Mouse (Mus musculus): ENCODE measurements around the gene Emc1.

GRCm38 (mm10) chr4:139380775-139381451, 28.5 kb downstream of the Emc1 start:
- no peak for TF ChIP-seq CTCF (IDR thresholded peaks at IDR 0.05; ENCODE audit: low read depth, low read length)
- no peak for TF ChIP-seq POLR2A (IDR thresholded peaks at IDR 0.05; ENCODE audit: insufficient read depth, low read length)
- TF ChIP-seq EP300 (IDR thresholded peaks at IDR 0.05; ENCODE audit: insufficient read depth, low read depth, low read length) = no peak
